Mouse (Mus musculus): Measurements from ENCODE around the gene Usp17lb.
"Not testable (repeated sequence)": the region's sequence is repeated elsewhere in the genome, so short reads cannot be mapped to it uniquely, and the experiment has no call there.

Usp17lb gene

GRCm38 (mm10) chr7:104842503-104842902, at the start of gene Usp17lb:
Usp17lb (minus strand) TSS chr7:104842603.
- POLR2A ChIA-PET, result no interaction called here

GRCm38 (mm10) chr7:104877731-104878130, 35.3 kb upstream of the Usp17lb start, which contains the start of gene Olfr665:
Olfr665 (plus strand) TSS chr7:104878031.
- CTCF ChIA-PET, result no interaction called here

More at GRCm38 (mm10) chr7:104842503-104842902, at the start of gene Usp17lb:
- CTCF ChIA-PET, result no interaction called here

GRCm38 (mm10) chr7:104861381-104861780, 19.0 kb upstream of the Usp17lb start:
- ChIA-PET CTCF (no interaction called here), POLR2A (no interaction called here)

More at GRCm38 (mm10) chr7:104877731-104878130, 35.3 kb upstream of the Usp17lb start, which contains the start of gene Olfr665:
- POLR2A ChIA-PET, result no interaction called here

- ChIA-PET POLR2A (no interaction called here), CTCF (no interaction called here)
Observed at GRCm38 (mm10) chr7:104857683-104858082, 15.3 kb upstream of the Usp17lb start.

- POLR2A ChIA-PET, CTCF ChIA-PET: not testable (repeated sequence)
Observed at GRCm38 (mm10) chr7:104856709-104857108, 14.3 kb upstream of the Usp17lb start, which contains the start of gene Usp17la. Usp17la (plus strand) TSS chr7:104857009.

GRCm38 (mm10) chr7:104855248-104855750, 12.9 kb upstream of the Usp17lb start:
- CTCF ChIA-PET, result no interaction called here
- POLR2A ChIA-PET, result no interaction called here

GRCm38 (mm10) chr7:104851546-104851945, 9.1 kb upstream of the Usp17lb start:
- POLR2A ChIA-PET, CTCF ChIA-PET: not testable (repeated sequence)

GRCm38 (mm10) chr7:104843731-104844287, 1.4 kb upstream of the Usp17lb start:
- POLR2A ChIA-PET, result no interaction called here
- CTCF ChIA-PET, result no interaction called here

GRCm38 (mm10) chr7:104810335-104810734, 32.1 kb downstream of the Usp17lb start:
- CTCF ChIA-PET, POLR2A ChIA-PET: not testable (repeated sequence)

GRCm38 (mm10) chr7:104790796-104791195, 51.6 kb downstream of the Usp17lb start:
- ChIA-PET POLR2A (no interaction called here), CTCF (no interaction called here)

All from embryonic stem cell, embryonic (primary cell).